Mouse (Mus musculus) midbrain, embryonic 15.5 days (tissue): ENCODE data around the gene Exoc7. TPM values are rescaled to one million over a fixed set of nuclear protein-coding genes. Genes with fewer than 3 reads are reported as not detected.

Experiments used
- ATAC-seq: fragments of 200-750 bp; cut with Nextera tagmentation; replicated peaks from 2 replicates; pipeline ENCODE4 v1.8.0; 2017; ENCODE audit warnings: moderate TSS enrichment
- H3K27ac ChIP-seq: fragments of 300-500 bp; sonication (generic); 2 replicates; pipeline ENCODE4 v1.5.1; 2015; ENCODE audit warnings: mild to moderate bottlenecking, inconsistent platforms
- H3K27me3 ChIP-seq: fragments of 300-500 bp; sonication (generic); replicated peaks from 2 replicates; pipeline ENCODE4 v1.6.1; 2015; ENCODE audit warnings: inconsistent platforms
- H3K36me3 ChIP-seq: fragments of 300-500 bp; sonication (generic); replicated peaks from 2 replicates; pipeline ENCODE4 v1.6.1; 2015; ENCODE audit warnings: inconsistent platforms
- H3K4me1 ChIP-seq: fragments of 300-500 bp; sonication (generic); 2 replicates; pipeline ENCODE4 v1.6.1; 2015; ENCODE audit warnings: inconsistent platforms
- H3K4me2 ChIP-seq: fragments of 300-500 bp; sonication (generic); 2 replicates; pipeline ENCODE4 v1.6.1; 2015; ENCODE audit warnings: inconsistent platforms, mild to moderate bottlenecking, moderate library complexity
- H3K4me3 ChIP-seq: fragments of 300-500 bp; sonication (generic); 2 replicates; pipeline ENCODE4 v1.5.1; 2015; ENCODE audit warnings: mild to moderate bottlenecking, inconsistent platforms
- H3K9ac ChIP-seq: fragments of 300-500 bp; sonication (generic); 2 replicates; pipeline ENCODE4 v1.6.1; 2015; ENCODE audit warnings: mild to moderate bottlenecking, inconsistent platforms
- H3K9me3 ChIP-seq: fragments of 300-500 bp; sonication (generic); 2 replicates; pipeline ENCODE4 v1.6.1; 2016; ENCODE audit warnings: inconsistent platforms
- WGBS: fragments of 180-500 bp; shearing (Covaris S2); methylation state at CpG from one replicate; pipeline ENCODE4 v1.1.7; 2015; ENCODE audit warnings: mixed read lengths; 5-methylcytosine and 5-hydroxymethylcytosine counted together
- polyA plus RNA-seq: library from polyadenylated mRNA; unstranded; fragments of >200 nt; fragmentation: Nextera tagmentation; extraction: Ambion mirVana; gene quantifications from 2 replicates; pipeline ENCODE4 v1.2.1, GENCODE M21; 2015

Exoc7 gene
- polyA plus RNA-seq, 1 experiment from 2014 or later, result 109 TPM

GRCm38 (mm10) chr11:116268313-116268712, 38.7 kb downstream of the Exoc7 start:
- 95% methylated on average over 6 of the region's 6 CpGs for WGBS
- Histone ChIP-seq H3K9ac (no peak overlapping the region), H3K9me3 (no peaks in the 10 kb centered on the region), H3K27me3 (no peaks in the 10 kb centered on the region), H3K27ac (no peak overlapping the region), H3K4me1 (peaks cover 19% of the 10 kb centered on the region), H3K36me3 (peaks cover 46% of the 10 kb centered on the region), H3K4me3 (no peak overlapping the region), H3K4me2 (no peak overlapping the region)
- ATAC-seq, result no peak

GRCm38 (mm10) chr11:116267637-116268036, 39.4 kb downstream of the Exoc7 start:
- Histone ChIP-seq H3K4me1 (peaks cover 12% of the 10 kb centered on the region), H3K9me3 (no peaks in the 10 kb centered on the region), H3K4me2 (no peak overlapping the region), H3K36me3 (peaks cover 53% of the 10 kb centered on the region), H3K9ac (no peak overlapping the region), H3K27me3 (no peaks in the 10 kb centered on the region), H3K4me3 (no peak overlapping the region), H3K27ac (no peak overlapping the region)
- no peak for ATAC-seq
- whole genome bisulfite sequencing, result 82% methylated on average over 8 of the region's 8 CpGs

GRCm38 (mm10) chr11:116265850-116266249, 41.2 kb downstream of the Exoc7 start:
- no peak overlapping the region for H3K4me3 ChIP-seq
- H3K27ac ChIP-seq, result no peak overlapping the region
- peaks cover 71% of the 10 kb centered on the region for H3K36me3 ChIP-seq
- no peaks in the 10 kb centered on the region for H3K9me3 ChIP-seq
- H3K9ac ChIP-seq, result no peak overlapping the region
- H3K27me3 ChIP-seq, result no peaks in the 10 kb centered on the region
- no peaks in the 10 kb centered on the region for H3K4me1 ChIP-seq
- 95% methylated on average over 4 of the region's 4 CpGs for WGBS
- no peak overlapping the region for H3K4me2 ChIP-seq
- ATAC-seq, result no peak

- H3K4me1 ChIP-seq, result no peaks in the 10 kb centered on the region
- no peaks in the 10 kb centered on the region for H3K9me3 ChIP-seq
- no peak overlapping the region for H3K9ac ChIP-seq
- ATAC-seq, result no peak
- 92% methylated on average over 11 of the region's 11 CpGs for WGBS
- H3K4me2 ChIP-seq, result no peak overlapping the region
- H3K4me3 ChIP-seq, result no peak overlapping the region
- peaks cover 76% of the 10 kb centered on the region for H3K36me3 ChIP-seq
- H3K27ac ChIP-seq, result no peak overlapping the region
- H3K27me3 ChIP-seq, result no peaks in the 10 kb centered on the region
These were observed 41.7 kb downstream of the Exoc7 start for GRCm38 (mm10) chr11:116265352-116265751.

GRCm38 (mm10) chr11:116260259-116260658, 46.8 kb downstream of the Exoc7 start:
- Histone ChIP-seq H3K27ac (no peak overlapping the region), H3K9ac (no peak overlapping the region), H3K4me2 (no peak overlapping the region), H3K4me3 (no peak overlapping the region), H3K27me3 (no peaks in the 10 kb centered on the region), H3K9me3 (no peaks in the 10 kb centered on the region), H3K4me1 (no peaks in the 10 kb centered on the region), H3K36me3 (peaks cover 68% of the 10 kb centered on the region)
- no peak for ATAC-seq
- 94% methylated on average over 7 of the region's 7 CpGs for WGBS

- no peaks in the 10 kb centered on the region for H3K9me3 ChIP-seq
- no peaks in the 10 kb centered on the region for H3K27me3 ChIP-seq
- ATAC-seq, result no peak
- WGBS, result 94% methylated on average over 8 of the region's 8 CpGs
- H3K36me3 ChIP-seq, result peaks cover 63% of the 10 kb centered on the region
- H3K4me1 ChIP-seq, result no peaks in the 10 kb centered on the region
- H3K4me3 ChIP-seq, result no peak overlapping the region
- no peak overlapping the region for H3K4me2 ChIP-seq
- H3K27ac ChIP-seq, result no peak overlapping the region
- H3K9ac ChIP-seq, result no peak overlapping the region
These were observed 47.6 kb downstream of the Exoc7 start for GRCm38 (mm10) chr11:116259461-116259860.

- no peak for ATAC-seq
- no peak overlapping the region for H3K9ac ChIP-seq
- no peak overlapping the region for H3K27ac ChIP-seq
- no peaks in the 10 kb centered on the region for H3K4me1 ChIP-seq
- 93% methylated on average over 9 of the region's 9 CpGs for WGBS
- H3K36me3 ChIP-seq, result peaks cover 55% of the 10 kb centered on the region
- no peaks in the 10 kb centered on the region for H3K27me3 ChIP-seq
- H3K9me3 ChIP-seq, result no peaks in the 10 kb centered on the region
- no peak overlapping the region for H3K4me2 ChIP-seq
- H3K4me3 ChIP-seq, result no peak overlapping the region
These were observed 50.9 kb downstream of the Exoc7 start for GRCm38 (mm10) chr11:116255982-116256675.

- Histone ChIP-seq H3K9ac (no peak overlapping the region), H3K27me3 (no peaks in the 10 kb centered on the region), H3K9me3 (no peaks in the 10 kb centered on the region), H3K4me1 (no peaks in the 10 kb centered on the region), H3K27ac (no peak overlapping the region), H3K36me3 (peaks cover 55% of the 10 kb centered on the region), H3K4me3 (no peak overlapping the region), H3K4me2 (no peak overlapping the region)
- WGBS, result 90% methylated on average over 22 of the region's 22 CpGs
- ATAC-seq, result no peak
These were observed 51.7 kb downstream of the Exoc7 start for GRCm38 (mm10) chr11:116255090-116255981.

GRCm38 (mm10) chr11:116254627-116255026, 52.4 kb downstream of the Exoc7 start:
- Histone ChIP-seq H3K4me3 (no peak overlapping the region), H3K9ac (no peak overlapping the region), H3K4me1 (no peaks in the 10 kb centered on the region), H3K27me3 (no peaks in the 10 kb centered on the region), H3K4me2 (no peak overlapping the region), H3K36me3 (peaks cover 54% of the 10 kb centered on the region), H3K9me3 (no peaks in the 10 kb centered on the region), H3K27ac (no peak overlapping the region)
- 94% methylated on average over 9 of the region's 9 CpGs for WGBS
- no peak for ATAC-seq

- H3K9ac ChIP-seq, result no peak overlapping the region
- H3K4me3 ChIP-seq, result no peak overlapping the region
- ATAC-seq, result no peak
- no peak overlapping the region for H3K4me2 ChIP-seq
- no peaks in the 10 kb centered on the region for H3K27me3 ChIP-seq
- no peaks in the 10 kb centered on the region for H3K9me3 ChIP-seq
- H3K4me1 ChIP-seq, result no peaks in the 10 kb centered on the region
- WGBS, result 86% methylated on average over 3 of the region's 3 CpGs
- H3K27ac ChIP-seq, result no peak overlapping the region
- H3K36me3 ChIP-seq, result peaks cover 57% of the 10 kb centered on the region
These were observed 53.9 kb downstream of the Exoc7 start for GRCm38 (mm10) chr11:116253076-116253600.

GRCm38 (mm10) chr11:116250898-116251297, 56.1 kb downstream of the Exoc7 start:
- no peaks in the 10 kb centered on the region for H3K9me3 ChIP-seq
- H3K27ac ChIP-seq, result no peak overlapping the region
- whole genome bisulfite sequencing, result 94% methylated on average over 8 of the region's 8 CpGs
- no peak for ATAC-seq
- H3K4me1 ChIP-seq, result no peaks in the 10 kb centered on the region
- H3K27me3 ChIP-seq, result no peaks in the 10 kb centered on the region
- H3K36me3 ChIP-seq, result peaks cover 73% of the 10 kb centered on the region
- H3K4me3 ChIP-seq, result no peak overlapping the region
- no peak overlapping the region for H3K4me2 ChIP-seq
- H3K9ac ChIP-seq, result no peak overlapping the region

- peaks cover 75% of the 10 kb centered on the region for H3K36me3 ChIP-seq
- WGBS, result 87% methylated on average over 14 of the region's 14 CpGs
- H3K27me3 ChIP-seq, result no peaks in the 10 kb centered on the region
- no peak overlapping the region for H3K4me3 ChIP-seq
- H3K27ac ChIP-seq, result no peak overlapping the region
- H3K4me2 ChIP-seq, result no peak overlapping the region
- ATAC-seq, result no peak
- H3K4me1 ChIP-seq, result no peaks in the 10 kb centered on the region
- no peaks in the 10 kb centered on the region for H3K9me3 ChIP-seq
- no peak overlapping the region for H3K9ac ChIP-seq
These were observed 59.4 kb downstream of the Exoc7 start for GRCm38 (mm10) chr11:116247502-116248222.
